Mouse (Mus musculus) liver, embryonic 12.5 days (tissue): ENCODE measurements around the gene Ano2. TPM values are rescaled to one million over a fixed set of nuclear protein-coding genes. Genes with fewer than 3 reads are reported as not detected.

Experiments used
- ATAC-seq: fragments of 200-750 bp; cut with Nextera tagmentation; 2 replicates; pipeline ENCODE4 v1.8.0; 2017; ENCODE audit warnings: moderate number of reproducible peaks, mild to moderate bottlenecking, moderate library complexity
- H3K27ac ChIP-seq: fragments of 300-500 bp; sonication (generic); 2 replicates; pipeline ENCODE4 v1.5.1; 2016; ENCODE audit warnings: mild to moderate bottlenecking
- H3K27me3 ChIP-seq: fragments of 300-500 bp; sonication (generic); replicated peaks from 2 replicates; pipeline ENCODE4 v1.6.1; 2016; ENCODE audit warnings: mild to moderate bottlenecking, moderate library complexity
- H3K36me3 ChIP-seq: fragments of 300-500 bp; sonication (generic); 2 replicates; pipeline ENCODE4 v1.6.1; 2016; ENCODE audit warnings: mild to moderate bottlenecking, moderate library complexity
- H3K4me1 ChIP-seq: fragments of 300-500 bp; sonication (generic); 2 replicates; pipeline ENCODE4 v1.6.1; 2016
- H3K4me2 ChIP-seq: fragments of 300-500 bp; sonication (generic); 2 replicates; pipeline ENCODE4 v1.6.1; 2016; ENCODE audit warnings: mild to moderate bottlenecking, moderate library complexity
- H3K4me3 ChIP-seq: fragments of 300-500 bp; sonication (generic); 2 replicates; pipeline ENCODE4 v1.5.1; 2016; ENCODE audit warnings: mild to moderate bottlenecking, moderate library complexity
- H3K9ac ChIP-seq: fragments of 300-500 bp; sonication (generic); 2 replicates; pipeline ENCODE4 v1.6.1; 2016; ENCODE audit warnings: mild to moderate bottlenecking, moderate library complexity
- H3K9me3 ChIP-seq: fragments of 300-500 bp; sonication (generic); replicated peaks from 2 replicates; pipeline ENCODE4 v1.6.1; 2016; ENCODE audit warnings: mild to moderate bottlenecking, moderate library complexity
- WGBS: fragments of 180-500 bp; shearing (Covaris S2); methylation state at CpG from one replicate; pipeline ENCODE4 v1.1.7; 2016; ENCODE audit not compliant: insufficient replicate concordance; 5-methylcytosine and 5-hydroxymethylcytosine counted together
- polyA plus RNA-seq: library from polyadenylated mRNA; unstranded; fragments of >200 nt; fragmentation: Nextera tagmentation; extraction: Ambion mirVana; gene quantifications from 2 replicates; pipeline ENCODE4 v1.2.1, GENCODE M21; 2016

Ano2 gene
- polyA plus RNA-seq, 1 experiment from 2014 or later = 0.15 TPM

GRCm38 (mm10) chr6:125747322-125747930 lies 57.2 kb downstream of the Ano2 start:
- WGBS = 43% methylated on average over 10 of the region's 10 CpGs
- H3K4me1 ChIP-seq = no peaks in the 10 kb centered on the region
- no peak overlapping the region for H3K4me2 ChIP-seq
- no peak overlapping the region for H3K4me3 ChIP-seq
- no peak overlapping the region for H3K9ac ChIP-seq
- no peak overlapping the region for H3K27ac ChIP-seq
- no peak for ATAC-seq
- H3K9me3 ChIP-seq = no peaks in the 10 kb centered on the region
- 0 out of 2 replicates have a peak, but pooled peaks cover 3% of the 10 kb centered on the region for H3K27me3 ChIP-seq
- no peaks in the 10 kb centered on the region for H3K36me3 ChIP-seq

GRCm38 (mm10) chr6:125748646-125749045 lies 58.4 kb downstream of the Ano2 start:
- no peaks in the 10 kb centered on the region for H3K4me1 ChIP-seq
- ATAC-seq = no peak
- H3K4me3 ChIP-seq = no peak overlapping the region
- no peak overlapping the region for H3K9ac ChIP-seq
- WGBS = 26% methylated on average over 3 of the region's 3 CpGs
- no peak overlapping the region for H3K4me2 ChIP-seq
- 0 out of 2 replicates have a peak, but pooled peaks cover 3% of the 10 kb centered on the region for H3K27me3 ChIP-seq
- no peak overlapping the region for H3K27ac ChIP-seq
- H3K9me3 ChIP-seq = no peaks in the 10 kb centered on the region
- no peaks in the 10 kb centered on the region for H3K36me3 ChIP-seq

- Histone ChIP-seq H3K27me3 (no peaks in the 10 kb centered on the region), H3K27ac (no peak overlapping the region), H3K36me3 (no peaks in the 10 kb centered on the region), H3K9ac (no peak overlapping the region), H3K4me2 (no peak overlapping the region), H3K9me3 (no peaks in the 10 kb centered on the region), H3K4me3 (no peak overlapping the region), H3K4me1 (no peaks in the 10 kb centered on the region)
- WGBS = 70% methylated on average over 11 of the region's 11 CpGs
- no peak for ATAC-seq
Measured at GRCm38 (mm10) chr6:125762851-125763519, 72.8 kb downstream of the Ano2 start.

- Histone ChIP-seq H3K27ac (no peak overlapping the region), H3K4me3 (no peak overlapping the region), H3K4me1 (no peaks in the 10 kb centered on the region), H3K36me3 (no peaks in the 10 kb centered on the region), H3K9ac (no peak overlapping the region), H3K27me3 (no peaks in the 10 kb centered on the region), H3K4me2 (no peak overlapping the region), H3K9me3 (no peaks in the 10 kb centered on the region)
- WGBS = 48% methylated on average over 5 of the region's 5 CpGs
- no peak for ATAC-seq
Measured at GRCm38 (mm10) chr6:125773256-125773655, 83.0 kb downstream of the Ano2 start.

- no peak for ATAC-seq
- H3K9ac ChIP-seq = no peak overlapping the region
- H3K27me3 ChIP-seq = no peaks in the 10 kb centered on the region
- no peaks in the 10 kb centered on the region for H3K4me1 ChIP-seq
- 61% methylated on average over 5 of the region's 5 CpGs for WGBS
- no peaks in the 10 kb centered on the region for H3K36me3 ChIP-seq
- no peak overlapping the region for H3K4me2 ChIP-seq
- H3K4me3 ChIP-seq = no peak overlapping the region
- H3K9me3 ChIP-seq = no peaks in the 10 kb centered on the region
- no peak overlapping the region for H3K27ac ChIP-seq
Measured at GRCm38 (mm10) chr6:125776291-125776690, 86.1 kb downstream of the Ano2 start.

GRCm38 (mm10) chr6:125802954-125803353 lies 112.7 kb downstream of the Ano2 start:
- Histone ChIP-seq H3K4me2 (no peak overlapping the region), H3K27me3 (no peaks in the 10 kb centered on the region), H3K4me1 (no peaks in the 10 kb centered on the region), H3K36me3 (no peaks in the 10 kb centered on the region), H3K9ac (no peak overlapping the region), H3K27ac (no peak overlapping the region), H3K4me3 (no peak overlapping the region), H3K9me3 (no peaks in the 10 kb centered on the region)
- 67% methylated on average over 8 of the region's 8 CpGs for whole genome bisulfite sequencing
- ATAC-seq = no peak

GRCm38 (mm10) chr6:125803364-125804011 lies 113.3 kb downstream of the Ano2 start:
- H3K9me3 ChIP-seq = no peaks in the 10 kb centered on the region
- WGBS = 57% methylated on average over 20 of the region's 20 CpGs
- H3K27me3 ChIP-seq = no peaks in the 10 kb centered on the region
- no peak overlapping the region for H3K9ac ChIP-seq
- H3K36me3 ChIP-seq = no peaks in the 10 kb centered on the region
- H3K27ac ChIP-seq = no peak overlapping the region
- no peak overlapping the region for H3K4me3 ChIP-seq
- H3K4me1 ChIP-seq = no peaks in the 10 kb centered on the region
- ATAC-seq = no peak
- no peak overlapping the region for H3K4me2 ChIP-seq

- Histone ChIP-seq H3K36me3 (no peaks in the 10 kb centered on the region), H3K27me3 (no peaks in the 10 kb centered on the region), H3K4me2 (no peak overlapping the region), H3K4me3 (no peak overlapping the region), H3K27ac (no peak overlapping the region), H3K9ac (no peak overlapping the region), H3K4me1 (no peaks in the 10 kb centered on the region), H3K9me3 (no peaks in the 10 kb centered on the region)
- 56% methylated on average over 9 of the region's 9 CpGs for WGBS
- ATAC-seq = no peak
Measured at GRCm38 (mm10) chr6:125808996-125809649, 118.9 kb downstream of the Ano2 start.

- ATAC-seq = no peak
- Histone ChIP-seq H3K36me3 (no peaks in the 10 kb centered on the region), H3K9ac (no peak overlapping the region), H3K4me2 (no peak overlapping the region), H3K27ac (no peak overlapping the region), H3K4me3 (no peak overlapping the region), H3K9me3 (no peaks in the 10 kb centered on the region), H3K27me3 (no peaks in the 10 kb centered on the region), H3K4me1 (no peaks in the 10 kb centered on the region)
- whole genome bisulfite sequencing = 21% methylated on average over 2 of the region's 2 CpGs
Measured at GRCm38 (mm10) chr6:125811395-125811794, 121.2 kb downstream of the Ano2 start.

GRCm38 (mm10) chr6:125838121-125838520 lies 147.9 kb downstream of the Ano2 start:
- H3K4me1 ChIP-seq = no peaks in the 10 kb centered on the region
- no peak overlapping the region for H3K4me2 ChIP-seq
- H3K27me3 ChIP-seq = no peaks in the 10 kb centered on the region
- 68% methylated on average over 4 of the region's 4 CpGs for WGBS
- no peak overlapping the region for H3K4me3 ChIP-seq
- no peak for ATAC-seq
- no peaks in the 10 kb centered on the region for H3K36me3 ChIP-seq
- H3K9ac ChIP-seq = no peak overlapping the region
- H3K27ac ChIP-seq = no peak overlapping the region
- H3K9me3 ChIP-seq = no peaks in the 10 kb centered on the region

GRCm38 (mm10) chr6:125841284-125841683 lies 151.1 kb downstream of the Ano2 start:
- Histone ChIP-seq H3K27ac (no peak overlapping the region), H3K4me3 (no peak overlapping the region), H3K4me2 (no peak overlapping the region), H3K9ac (no peak overlapping the region), H3K36me3 (no peaks in the 10 kb centered on the region), H3K4me1 (no peaks in the 10 kb centered on the region), H3K27me3 (no peaks in the 10 kb centered on the region), H3K9me3 (no peaks in the 10 kb centered on the region)
- WGBS = 62% methylated on average over 3 of the region's 3 CpGs
- ATAC-seq = no peak

- WGBS = 64% methylated on average over 4 of the region's 4 CpGs
- Histone ChIP-seq H3K4me2 (no peak overlapping the region), H3K27me3 (no peaks in the 10 kb centered on the region), H3K4me1 (no peaks in the 10 kb centered on the region), H3K27ac (no peak overlapping the region), H3K9ac (no peak overlapping the region), H3K4me3 (no peak overlapping the region), H3K9me3 (no peaks in the 10 kb centered on the region), H3K36me3 (no peaks in the 10 kb centered on the region)
- ATAC-seq = no peak
Measured at GRCm38 (mm10) chr6:125851196-125851595, 161.0 kb downstream of the Ano2 start.
